Comparison of ENCODE assay signal across 9 mouse cellular contexts in genomic region chrX:60394292-60394691, GRCm38 (mm10).
"Had no signal": no experiment of that assay in that cellular context is flagged by ENCODE, and none has a peak within 500 bp of the region (broad histone marks: within the 10 kb centered on the region; RNA-seq: fewer than 3 reads in every experiment).

No protein-coding gene starts in this region.

- DNase-seq: kidney, postnatal 36 days; liver, embryonic 13.5 days; liver, postnatal 0 days; lung, postnatal 14 days; retina, postnatal 1 day; right cerebral cortex, postnatal 4 days; spleen, adult 18-20 months; thymus, adult 18-20 months; thymus, postnatal 14 days had no signal
